Mouse (Mus musculus): ENCODE results near the gene Hist1h1b. TPM values are rescaled to one million over a fixed set of nuclear protein-coding genes. Genes with fewer than 3 reads are reported as not detected.

The Hist1h1b gene
- total and polyA plus RNA-seq, 3 experiments, result 0.34 to 11.7 (median 11.6) TPM

GRCm38 (mm10) chr13:21733466-21733865 is 47.0 kb downstream of the Hist1h1b start:
- DNase-seq, result no peak

Small RNAs within 50 kb of the gene (microRNA-seq; reads per million reads assigned to microRNA genes)
- 0 reads per million in 2 experiments for gene Gm19658
- 0 reads per million in 2 experiments for gene Gm44346
- 0 reads per million in 2 experiments for gene Gm44454

Other genes with a start within 250 kb of the Hist1h1b start
- 10 to 100 TPM; 13.9 to 17.1 TPM for gene Zkscan8, start 249.5 kb downstream of the Hist1h1b start, total RNA-seq (2021)
- 1.2 and 1.5 TPM in 2 replicates for gene Zkscan8, start 249.5 kb downstream of the Hist1h1b start, polyA plus RNA-seq (2012; rRNA removed)
- not detected for gene Olfr1366, start 237.8 kb downstream of the Hist1h1b start, total RNA-seq (2021)
- not detected in 2 replicates for gene Olfr1366, start 237.8 kb downstream of the Hist1h1b start, polyA plus RNA-seq (2012; rRNA removed)
- not detected for gene Olfr1535, start 220.7 kb downstream of the Hist1h1b start, total RNA-seq (2021)
- not detected in 2 replicates for gene Olfr1535, start 220.7 kb downstream of the Hist1h1b start, polyA plus RNA-seq (2012; rRNA removed)
- gene Olfr1364, start 198.9 kb downstream of the Hist1h1b start, total RNA-seq (2021), result not detected
- gene Olfr1364, start 198.9 kb downstream of the Hist1h1b start, polyA plus RNA-seq (2012; rRNA removed), result not detected in 2 replicates
- not detected for gene Olfr1362, start 166.6 kb downstream of the Hist1h1b start, total RNA-seq (2021)
- gene Olfr1362, start 166.6 kb downstream of the Hist1h1b start, polyA plus RNA-seq (2012; rRNA removed), result 0.04 TPM in 1 of 2 replicates, not detected in the other
- not detected for gene Olfr11, start 138.1 kb downstream of the Hist1h1b start, total RNA-seq (2021)
- not detected in 2 replicates for gene Olfr11, start 138.1 kb downstream of the Hist1h1b start, polyA plus RNA-seq (2012; rRNA removed)
- gene Olfr1361, start 117.2 kb downstream of the Hist1h1b start, total RNA-seq (2021), result not detected
- not detected in 2 replicates for gene Olfr1361, start 117.2 kb downstream of the Hist1h1b start, polyA plus RNA-seq (2012; rRNA removed)
- gene Olfr1360, start 103.2 kb downstream of the Hist1h1b start, total RNA-seq (2021), result not detected
- gene Olfr1360, start 103.2 kb downstream of the Hist1h1b start, polyA plus RNA-seq (2012; rRNA removed), result not detected in 2 replicates
- gene Olfr1359, start 82.5 kb downstream of the Hist1h1b start, total RNA-seq (2021), result not detected
- gene Olfr1359, start 82.5 kb downstream of the Hist1h1b start, polyA plus RNA-seq (2012; rRNA removed), result not detected in 2 replicates
- 10 to 100 TPM; 24.1 to 36.9 TPM for gene Hist1h2bl, start 64.5 kb downstream of the Hist1h1b start, total RNA-seq (2021)
- gene Hist1h2bl, start 64.5 kb downstream of the Hist1h1b start, polyA plus RNA-seq (2012; rRNA removed), result 0.49 and 1.3 TPM in 2 replicates
- 10 to 100 TPM; 28.5 to 38.1 TPM for gene Hist1h2ai, start 64.2 kb downstream of the Hist1h1b start, total RNA-seq (2021)
- 5.7 and 9.3 TPM in 2 replicates for gene Hist1h2ai, start 64.2 kb downstream of the Hist1h1b start, polyA plus RNA-seq (2012; rRNA removed)
- gene Hist1h3h, start 63.0 kb downstream of the Hist1h1b start, total RNA-seq (2021), result 10 to 100 TPM; 16.3 to 42.1 TPM
- 5.5 and 8.7 TPM in 2 replicates for gene Hist1h3h, start 63.0 kb downstream of the Hist1h1b start, polyA plus RNA-seq (2012; rRNA removed)
- 1 to 10 TPM; 6.5 to 7.0 TPM for gene Hist1h2bm, start 58.6 kb downstream of the Hist1h1b start, total RNA-seq (2021)
- gene Hist1h2bm, start 58.6 kb downstream of the Hist1h1b start, polyA plus RNA-seq (2012; rRNA removed), result 0.28 and 0.56 TPM in 2 replicates
- 10 to 100 TPM in 1 of 2 experiments, 1 to 10 TPM in 1; 7.5 to 11.4 TPM for gene Hist1h4j, start 45.6 kb downstream of the Hist1h1b start, total RNA-seq (2021)
- gene Hist1h4j, start 45.6 kb downstream of the Hist1h1b start, polyA plus RNA-seq (2012; rRNA removed), result 0.52 TPM in 2 replicates
- 100 to 1,000 TPM in 1 of 2 experiments, 10 to 100 TPM in 1; 76.0 to 101 TPM for gene Hist1h4k, start 30.1 kb downstream of the Hist1h1b start, total RNA-seq (2021)
- gene Hist1h4k, start 30.1 kb downstream of the Hist1h1b start, polyA plus RNA-seq (2012; rRNA removed), result 10.2 and 12.5 TPM in 2 replicates
- gene Hist1h2ak, start 26.8 kb downstream of the Hist1h1b start, total RNA-seq (2021), result 10 to 100 TPM; 10.8 to 11.1 TPM
- 5.4 and 7.8 TPM in 2 replicates for gene Hist1h2ak, start 26.8 kb downstream of the Hist1h1b start, polyA plus RNA-seq (2012; rRNA removed)
- 10 to 100 TPM; 16.7 to 17.2 TPM for gene Hist1h2bn, start 26.5 kb downstream of the Hist1h1b start, total RNA-seq (2021)
- 2.5 and 8.2 TPM in 2 replicates for gene Hist1h2bn, start 26.5 kb downstream of the Hist1h1b start, polyA plus RNA-seq (2012; rRNA removed)
- gene Hist1h3i, start 2.7 kb upstream of the Hist1h1b start, total RNA-seq (2021), result 10 to 100 TPM; 41.4 to 42.7 TPM
- gene Hist1h3i, start 2.7 kb upstream of the Hist1h1b start, polyA plus RNA-seq (2012; rRNA removed), result 16.8 and 25.5 TPM in 2 replicates
- gene Hist1h2an, start 6.6 kb upstream of the Hist1h1b start, total RNA-seq (2021), result 1 to 10 TPM; 3.4 to 4.6 TPM
- 4.2 TPM in 1 of 2 replicates, not detected in the other for gene Hist1h2an, start 6.6 kb upstream of the Hist1h1b start, polyA plus RNA-seq (2012; rRNA removed)
- gene Hist1h2bp, start 6.8 kb upstream of the Hist1h1b start, total RNA-seq (2021), result 10 to 100 TPM in 1 of 2 experiments, 1 to 10 TPM in 1; 8.5 to 10.7 TPM
- gene Hist1h2bp, start 6.8 kb upstream of the Hist1h1b start, polyA plus RNA-seq (2012; rRNA removed), result 1.6 TPM in 1 of 2 replicates, not detected in the other
- gene Hist1h2bq, start 29.6 kb upstream of the Hist1h1b start, total RNA-seq (2021), result 10 to 100 TPM; 35.5 to 55.7 TPM
- 13.1 and 16.6 TPM in 2 replicates for gene Hist1h2bq, start 29.6 kb upstream of the Hist1h1b start, polyA plus RNA-seq (2012; rRNA removed)
- gene Hist1h2ao, start 29.8 kb upstream of the Hist1h1b start, total RNA-seq (2021), result 10 to 100 TPM; 16.1 to 19.4 TPM
- not detected in 2 replicates for gene Hist1h2ao, start 29.8 kb upstream of the Hist1h1b start, polyA plus RNA-seq (2012; rRNA removed)
- 100 to 1,000 TPM; 165 to 190 TPM for gene Hist1h4m, start 31.1 kb upstream of the Hist1h1b start, total RNA-seq (2021)
- 4.5 TPM in 1 of 2 replicates, not detected in the other for gene Hist1h4m, start 31.1 kb upstream of the Hist1h1b start, polyA plus RNA-seq (2012; rRNA removed)
- gene Hist1h4n, start 51.6 kb upstream of the Hist1h1b start, total RNA-seq (2021), result 10 to 100 TPM; 22.2 to 52.8 TPM
- 4.1 and 6.6 TPM in 2 replicates for gene Hist1h4n, start 51.6 kb upstream of the Hist1h1b start, polyA plus RNA-seq (2012; rRNA removed)
- 10 to 100 TPM; 24.8 to 29.8 TPM for gene Hist1h2ap, start 52.9 kb upstream of the Hist1h1b start, total RNA-seq (2021)
- 126 and 141 TPM in 2 replicates for gene Hist1h2ap, start 52.9 kb upstream of the Hist1h1b start, polyA plus RNA-seq (2012; rRNA removed)
- gene Hist1h2br, start 53.1 kb upstream of the Hist1h1b start, total RNA-seq (2021), result 10 to 100 TPM; 36.5 to 55.8 TPM
- 12.6 and 15.9 TPM in 2 replicates for gene Hist1h2br, start 53.1 kb upstream of the Hist1h1b start, polyA plus RNA-seq (2012; rRNA removed)
- 1 to 10 TPM; 1.7 to 1.9 TPM for gene Zfp184, start 164.5 kb upstream of the Hist1h1b start, total RNA-seq (2021)
- 0.26 and 0.35 TPM in 2 replicates for gene Zfp184, start 164.5 kb upstream of the Hist1h1b start, polyA plus RNA-seq (2012; rRNA removed)
- gene Pom121l2, start 200.6 kb upstream of the Hist1h1b start, total RNA-seq (2021), result not detected
- not detected in 2 replicates for gene Pom121l2, start 200.6 kb upstream of the Hist1h1b start, polyA plus RNA-seq (2012; rRNA removed)
- gene Prss16, start 229.1 kb upstream of the Hist1h1b start, total RNA-seq (2021), result under 1 TPM in 1 of 2 experiments, not detected in 1; 0.61 TPM
- 0.35 and 1.0 TPM in 2 replicates for gene Prss16, start 229.1 kb upstream of the Hist1h1b start, polyA plus RNA-seq (2012; rRNA removed)